Mouse (Mus musculus) megakaryocyte-erythroid progenitor cell, adult 5-6 weeks (primary cell): ENCODE measurements at regions not wholly inside any gene's neighbourhood (a gene's known extent, or its start where the extent isn't known, plus 50 kb on each side); places are given as distances from the start of the nearest gene placed in this dataset.
"Not testable (repeated sequence)": the region's sequence is repeated elsewhere in the genome, so short reads cannot be mapped to it uniquely, and the experiment has no call there.

ENCODE experiments used
- ATAC-seq: replicated peaks from 2 replicates; pipeline ENCODE4 v1.8.0; 2016; ENCODE audit warnings: mild to moderate bottlenecking, inconsistent platforms; ENCODE audit not compliant: severe bottlenecking, poor library complexity, low FRiP score, low TSS enrichment

GRCm38 (mm10) chr12:17852138-17852537, 161.5 kb downstream of the Hpcal1 start:
- ATAC-seq: not testable (repeated sequence)

GRCm38 (mm10) chr12:17872491-17872890, 181.8 kb downstream of the Hpcal1 start:
- ATAC-seq: not testable (repeated sequence)

- ATAC-seq: peak; percentile 100
These were observed 190.9 kb downstream of the Hpcal1 start for GRCm38 (mm10) chr12:17881371-17882116.

GRCm38 (mm10) chr12:17882117-17883116, 191.8 kb downstream of the Hpcal1 start:
- not testable (repeated sequence) for ATAC-seq

GRCm38 (mm10) chr12:17891663-17892310, 201.1 kb downstream of the Hpcal1 start:
- not testable (repeated sequence) for ATAC-seq

GRCm38 (mm10) chr12:17913058-17913457, 222.4 kb downstream of the Hpcal1 start:
- ATAC-seq: not testable (repeated sequence)
